Mouse (Mus musculus): ENCODE results near the gene Tbc1d1. TPM values are rescaled to one million over a fixed set of nuclear protein-coding genes. Genes with fewer than 3 reads are reported as not detected.

The Tbc1d1 gene
- polyA plus RNA-seq, 1 experiment from 2014 or later, result 12.2 TPM

- Histone ChIP-seq H3K4me1 (peaks cover 19% of the 10 kb centered on the region), H3K9me3 (no peaks in the 10 kb centered on the region), H3K27ac (replicated peaks) (no peak overlapping the region), H3K9ac (replicated peaks) (no peak overlapping the region), H3K36me3 (no peaks in the 10 kb centered on the region), H3K4me3 (no peak overlapping the region), H3K4me2 (replicated peaks) (no peak overlapping the region), H3K27me3 (peaks cover 5% of the 10 kb centered on the region; the same call in 1 of the 2 replicates)
- 87% methylated on average over 5 of the region's 5 CpGs for WGBS
- no peak for ATAC-seq (replicated peaks)
Observed at GRCm38 (mm10) chr5:64162582-64162981, 6.5 kb downstream of the Tbc1d1 start.

- H3K9me3 ChIP-seq, result no peaks in the 10 kb centered on the region
- no peak overlapping the region for H3K4me2 ChIP-seq (replicated peaks)
- no peaks in the 10 kb centered on the region for H3K36me3 ChIP-seq
- no peak for ATAC-seq (replicated peaks)
- WGBS, result 91% methylated on average over 3 of the region's 3 CpGs
- H3K4me1 ChIP-seq, result peaks cover 15% of the 10 kb centered on the region
- H3K27ac ChIP-seq (replicated peaks), result no peak overlapping the region
- peaks cover 5% of the 10 kb centered on the region; the same call in 1 of the 2 replicates for H3K27me3 ChIP-seq
- no peak overlapping the region for H3K4me3 ChIP-seq
- no peak overlapping the region for H3K9ac ChIP-seq (replicated peaks)
Observed at GRCm38 (mm10) chr5:64164414-64164813, 8.3 kb downstream of the Tbc1d1 start.

- Histone ChIP-seq H3K9me3 (no peaks in the 10 kb centered on the region), H3K9ac (replicated peaks) (no peak overlapping the region), H3K27ac (replicated peaks) (no peak overlapping the region), H3K4me3 (no peak overlapping the region), H3K36me3 (no peaks in the 10 kb centered on the region), H3K4me1 (peaks cover 4% of the 10 kb centered on the region), H3K27me3 (peaks cover 5% of the 10 kb centered on the region; the same call in 1 of the 2 replicates), H3K4me2 (replicated peaks) (no peak overlapping the region)
- 54% methylated on average over 2 of the region's 2 CpGs for WGBS
- no peak for ATAC-seq (replicated peaks)
Observed at GRCm38 (mm10) chr5:64165826-64166225, 9.7 kb downstream of the Tbc1d1 start.

GRCm38 (mm10) chr5:64168990-64169540 lies 13.0 kb downstream of the Tbc1d1 start:
- no peak overlapping the region for H3K27ac ChIP-seq (replicated peaks)
- no peaks in the 10 kb centered on the region for H3K27me3 ChIP-seq
- H3K9me3 ChIP-seq, result no peaks in the 10 kb centered on the region
- no peaks in the 10 kb centered on the region for H3K36me3 ChIP-seq
- no peak overlapping the region for H3K9ac ChIP-seq (replicated peaks)
- H3K4me3 ChIP-seq, result no peak overlapping the region
- peaks cover 4% of the 10 kb centered on the region; the same call in 1 of the 2 replicates for H3K4me1 ChIP-seq
- WGBS, result 93% methylated on average over 10 of the region's 10 CpGs
- no peak for ATAC-seq (replicated peaks)
- no peak overlapping the region for H3K4me2 ChIP-seq (replicated peaks)

GRCm38 (mm10) chr5:64172884-64173283 lies 16.8 kb downstream of the Tbc1d1 start:
- Histone ChIP-seq H3K4me2 (replicated peaks) (no peak overlapping the region), H3K9me3 (no peaks in the 10 kb centered on the region), H3K27me3 (no peaks in the 10 kb centered on the region), H3K4me3 (no peak overlapping the region), H3K27ac (replicated peaks) (no peak overlapping the region), H3K4me1 (peaks cover 4% of the 10 kb centered on the region; the same call in 1 of the 2 replicates), H3K9ac (replicated peaks) (no peak overlapping the region), H3K36me3 (no peaks in the 10 kb centered on the region)
- 67% methylated on average over 3 of the region's 3 CpGs for WGBS
- ATAC-seq (replicated peaks), result no peak

- Histone ChIP-seq H3K27me3 (no peaks in the 10 kb centered on the region), H3K4me3 (no peak overlapping the region), H3K36me3 (no peaks in the 10 kb centered on the region), H3K4me1 (peaks cover 4% of the 10 kb centered on the region; the same call in 1 of the 2 replicates), H3K9me3 (no peaks in the 10 kb centered on the region), H3K27ac (replicated peaks) (no peak overlapping the region), H3K4me2 (replicated peaks) (no peak overlapping the region), H3K9ac (replicated peaks) (no peak overlapping the region)
- ATAC-seq (replicated peaks), result no peak
- WGBS, result 67% methylated on average over 16 of the region's 16 CpGs
Observed at GRCm38 (mm10) chr5:64173302-64173701, 17.2 kb downstream of the Tbc1d1 start.

GRCm38 (mm10) chr5:64174429-64174935 lies 18.4 kb downstream of the Tbc1d1 start:
- Histone ChIP-seq H3K36me3 (no peaks in the 10 kb centered on the region), H3K9ac (replicated peaks) (no peak overlapping the region), H3K9me3 (no peaks in the 10 kb centered on the region), H3K4me2 (replicated peaks) (no peak overlapping the region), H3K27me3 (no peaks in the 10 kb centered on the region), H3K4me3 (no peak overlapping the region), H3K4me1 (peaks cover 4% of the 10 kb centered on the region; the same call in 1 of the 2 replicates), H3K27ac (replicated peaks) (no peak overlapping the region)
- no peak for ATAC-seq (replicated peaks)
- 85% methylated on average over 5 of the region's 5 CpGs for WGBS

- Histone ChIP-seq H3K36me3 (no peaks in the 10 kb centered on the region), H3K27ac (replicated peaks) (no peak overlapping the region), H3K4me1 (no peaks in the 10 kb centered on the region), H3K9ac (replicated peaks) (no peak overlapping the region), H3K27me3 (no peaks in the 10 kb centered on the region), H3K4me3 (no peak overlapping the region), H3K9me3 (no peaks in the 10 kb centered on the region), H3K4me2 (replicated peaks) (no peak overlapping the region)
- ATAC-seq (replicated peaks), result no peak
- WGBS, result 93% methylated on average over 8 of the region's 8 CpGs
Observed at GRCm38 (mm10) chr5:64180548-64180947, 24.4 kb downstream of the Tbc1d1 start.

GRCm38 (mm10) chr5:64183712-64184111 lies 27.6 kb downstream of the Tbc1d1 start:
- Histone ChIP-seq H3K27ac (replicated peaks) (no peak overlapping the region), H3K9me3 (no peaks in the 10 kb centered on the region), H3K4me2 (replicated peaks) (no peak overlapping the region), H3K4me3 (no peak overlapping the region), H3K9ac (replicated peaks) (no peak overlapping the region), H3K27me3 (no peaks in the 10 kb centered on the region), H3K36me3 (no peaks in the 10 kb centered on the region), H3K4me1 (peaks cover 6% of the 10 kb centered on the region)
- ATAC-seq (replicated peaks), result no peak
- WGBS, result 35% methylated on average over 4 of the region's 4 CpGs

- peaks cover 6% of the 10 kb centered on the region for H3K4me1 ChIP-seq
- no peak overlapping the region for H3K27ac ChIP-seq (replicated peaks)
- H3K27me3 ChIP-seq, result no peaks in the 10 kb centered on the region
- 69% methylated on average over 7 of the region's 7 CpGs for WGBS
- no peaks in the 10 kb centered on the region for H3K9me3 ChIP-seq
- no peak overlapping the region for H3K4me3 ChIP-seq
- no peak for ATAC-seq (replicated peaks)
- H3K4me2 ChIP-seq (replicated peaks), result no peak overlapping the region
- no peaks in the 10 kb centered on the region for H3K36me3 ChIP-seq
- no peak overlapping the region for H3K9ac ChIP-seq (replicated peaks)
Observed at GRCm38 (mm10) chr5:64185257-64185656, 29.2 kb downstream of the Tbc1d1 start.

GRCm38 (mm10) chr5:64186566-64186965 lies 30.5 kb downstream of the Tbc1d1 start:
- Histone ChIP-seq H3K4me1 (peaks cover 6% of the 10 kb centered on the region), H3K36me3 (no peaks in the 10 kb centered on the region)
- WGBS, result 72% methylated on average over 5 of the region's 5 CpGs

GRCm38 (mm10) chr5:64188083-64188648 lies 32.1 kb downstream of the Tbc1d1 start:
- WGBS, result 36% methylated on average over 3 of the region's 3 CpGs

More at GRCm38 (mm10) chr5:64186566-64186965, 30.5 kb downstream of the Tbc1d1 start:
- H3K9ac ChIP-seq (replicated peaks), result no peak overlapping the region
- H3K27ac ChIP-seq (replicated peaks), result no peak overlapping the region
- H3K4me3 ChIP-seq, result no peak overlapping the region
- ATAC-seq (replicated peaks), result no peak
- H3K4me2 ChIP-seq (replicated peaks), result no peak overlapping the region
- no peaks in the 10 kb centered on the region for H3K9me3 ChIP-seq
- no peaks in the 10 kb centered on the region for H3K27me3 ChIP-seq

More at GRCm38 (mm10) chr5:64188083-64188648, 32.1 kb downstream of the Tbc1d1 start:
- H3K9me3 ChIP-seq, result no peaks in the 10 kb centered on the region
- no peak for ATAC-seq (replicated peaks)
- no peak overlapping the region for H3K9ac ChIP-seq (replicated peaks)
- H3K27me3 ChIP-seq, result no peaks in the 10 kb centered on the region
- 0 out of 2 replicates have a peak overlapping the region, but pooled peaks have one; percentile 27 for H3K27ac ChIP-seq (replicated peaks)
- no peaks in the 10 kb centered on the region for H3K36me3 ChIP-seq
- no peak overlapping the region for H3K4me3 ChIP-seq
- no peak overlapping the region for H3K4me2 ChIP-seq (replicated peaks)
- H3K4me1 ChIP-seq, result peaks cover 6% of the 10 kb centered on the region

All from forebrain, embryonic 15.5 days (tissue).